Mouse (Mus musculus) lung, adult 2 months (tissue): ENCODE measurements around the gene Tmem242.

Source experiments
- CTCF ChIP-seq: fragments of 200-500 bp; IDR thresholded peaks from 2 replicates; pipeline ENCODE4 v1.5.1; 2011; ENCODE audit warnings: mild to moderate bottlenecking, low read length, control low read depth; ENCODE audit not compliant: insufficient read depth
- POLR2A ChIP-seq: fragments of 200-500 bp; IDR thresholded peaks from 2 replicates; pipeline ENCODE4 v1.6.1; 2011; ENCODE audit warnings: low read depth, mild to moderate bottlenecking, control low read depth, low read length, borderline replicate concordance; ENCODE audit errors: extremely low read depth

- TF ChIP-seq CTCF = no peak
- no peak for TF ChIP-seq POLR2A
Observed at GRCm38 (mm10) chr17:5429772-5430133, 10.3 kb downstream of the Tmem242 start.
